In genomic region chr2:60961281-60961680, GRCm38 (mm10) we compare ENCODE assay signal across 8 mouse cellular contexts. TPM values are rescaled to one million over a fixed set of nuclear protein-coding genes. Genes with fewer than 3 reads are reported as not detected.
DNase-seq lines count a peak whose midpoint lies in the region; ATAC-seq lines count a peak whose summit lies in the region.

No protein-coding gene starts in this region.

- H3K36me3 ChIP-seq in embryonic facial prominence, embryonic 15.5 days: no peaks in the 10 kb centered on the region
- no peaks in the 10 kb centered on the region for H3K36me3 ChIP-seq in intestine, embryonic 16.5 days (ENCODE audit: control insufficient read depth, insufficient read depth, low read length)
- no peaks in the 10 kb centered on the region for H3K36me3 ChIP-seq in midbrain, embryonic 13.5 days

- peak overlapping the region; percentile 96 for H3K27ac ChIP-seq in embryonic facial prominence, embryonic 15.5 days (replicated peaks)
- no peak overlapping the region; the same call in 1 of the 2 replicates for H3K27ac ChIP-seq in intestine, embryonic 16.5 days (ENCODE audit: low read length)
- H3K27ac ChIP-seq in midbrain, embryonic 13.5 days: no peak overlapping the region

- no peak for ATAC-seq in embryonic facial prominence, embryonic 15.5 days (ENCODE audit: insufficient number of reproducible peaks, low FRiP score, low TSS enrichment, low read depth)
- no peak for ATAC-seq in intestine, embryonic 16.5 days
- ATAC-seq in midbrain, embryonic 13.5 days: no peak
- no peak for ATAC-seq in granulocyte monocyte progenitor cell, adult 5-6 weeks (replicated peaks; ENCODE audit: poor library complexity, severe bottlenecking)
- ATAC-seq in activated CD4-positive, CD25-positive, alpha-beta regulatory T cell, adult 4 months: no peak

- peaks cover 9% of the 10 kb centered on the region; the same call in 1 of the 2 replicates for H3K4me1 ChIP-seq in embryonic facial prominence, embryonic 15.5 days
- peaks cover 9% of the 10 kb centered on the region; the same call in 1 of the 2 replicates for H3K4me1 ChIP-seq in intestine, embryonic 16.5 days (ENCODE audit: control insufficient read depth, insufficient read depth, low read length)
- H3K4me1 ChIP-seq in midbrain, embryonic 13.5 days (replicated peaks): peaks cover 20% of the 10 kb centered on the region; the same call in 1 of the 2 replicates

- WGBS in embryonic facial prominence, embryonic 15.5 days: 39% methylated on average over 5 of the region's 5 CpGs
- 40% methylated on average over 5 of the region's 5 CpGs for WGBS in intestine, embryonic 16.5 days
- WGBS in midbrain, embryonic 13.5 days: 54% methylated on average over 5 of the region's 5 CpGs

- no peaks in the 10 kb centered on the region for H3K9me3 ChIP-seq in embryonic facial prominence, embryonic 15.5 days (replicated peaks)
- no peaks in the 10 kb centered on the region for H3K9me3 ChIP-seq in intestine, embryonic 16.5 days (ENCODE audit: control insufficient read depth, low read length)
- H3K9me3 ChIP-seq in midbrain, embryonic 13.5 days: no peaks in the 10 kb centered on the region

- DNase-seq in cerebellum, postnatal 10 days: peak; percentile 6 to 13
- no peak for DNase-seq in cerebellum, postnatal 36 days
- no peak for DNase-seq in adrenal gland, postnatal 25 days

- H3K9ac ChIP-seq in embryonic facial prominence, embryonic 15.5 days: peak overlapping the region; percentile 83; the same call in 1 of the 2 replicates
- H3K9ac ChIP-seq in intestine, embryonic 16.5 days (ENCODE audit: low read depth, low read length): peak overlapping the region; percentile 82; the same call in 1 of the 2 replicates
- H3K9ac ChIP-seq in midbrain, embryonic 13.5 days (replicated peaks): no peak overlapping the region

- H3K4me3 ChIP-seq in embryonic facial prominence, embryonic 15.5 days (replicated peaks): peak overlapping the region; percentile 87
- H3K4me3 ChIP-seq in intestine, embryonic 16.5 days (ENCODE audit: low read length): peak overlapping the region; percentile 73
- H3K4me3 ChIP-seq in midbrain, embryonic 13.5 days (replicated peaks): peak overlapping the region; percentile 74

- peak overlapping the region; percentile 61 for H3K4me2 ChIP-seq in embryonic facial prominence, embryonic 15.5 days (replicated peaks)
- H3K4me2 ChIP-seq in intestine, embryonic 16.5 days (ENCODE audit: low read depth, low read length): peak overlapping the region; percentile 75
- H3K4me2 ChIP-seq in midbrain, embryonic 13.5 days (replicated peaks): peak overlapping the region; percentile 80

- H3K27me3 ChIP-seq in embryonic facial prominence, embryonic 15.5 days: no peaks in the 10 kb centered on the region
- no peaks in the 10 kb centered on the region for H3K27me3 ChIP-seq in intestine, embryonic 16.5 days (replicated peaks; ENCODE audit: control insufficient read depth, insufficient read depth, low read length)
- peaks cover 26% of the 10 kb centered on the region for H3K27me3 ChIP-seq in midbrain, embryonic 13.5 days

RNA-seq across cellular contexts. Expression of gene Rbms1, which starts 1.7 kb away (rescaled TPM):
- 128 and 144 TPM in 2 replicates for polyA plus RNA-seq in embryonic facial prominence, embryonic 15.5 days (2015; fragmentation: Nextera tagmentation; extraction: Ambion mirVana)
- 66.8 and 72.2 TPM in 2 replicates for polyA plus RNA-seq in intestine, embryonic 16.5 days (2015; fragmentation: Nextera tagmentation; extraction: Ambion mirVana)
- 29.5 and 32.0 TPM in 2 replicates for polyA plus RNA-seq in midbrain, embryonic 13.5 days (2015; fragmentation: Nextera tagmentation; extraction: Ambion mirVana)
- 22.6 and 30.9 TPM in 2 replicates for total RNA-seq in granulocyte monocyte progenitor cell, adult 5-6 weeks (2014; fragmentation: Nextera tagmentation)
- total RNA-seq in granulocyte monocyte progenitor cell, adult 5-6 weeks (2017): 23.4 and 27.5 TPM in 2 replicates
- 71.2 and 72.6 TPM in 2 replicates for total RNA-seq in adrenal gland, postnatal 25 days (2021)
- polyA plus RNA-seq in activated CD4-positive, CD25-positive, alpha-beta regulatory T cell, adult 4 months (2017; shearing (Covaris generic)): 10 to 100 TPM; 15.3 to 29.9 TPM

Comparison
In these comparisons a context has a peak if more than half of its experiments do, and no peak if none do; other contexts are left out.
1. DNase-seq: peak in cerebellum, postnatal 10 days (2 of 2); none in cerebellum, postnatal 36 days (0 of 2) and adrenal gland, postnatal 25 days (single experiment).
2. Peak in every context shown above with its lines, with median percentiles within 50 percentile points of each other: H3K4me2 ChIP-seq and H3K4me3 ChIP-seq.